Mouse (Mus musculus): Measurements from ENCODE around the gene Emp2.

The Emp2 gene

GRCm38 (mm10) chr16:10313646-10314088 is at the start of gene Emp2:
Gene Emp2, minus strand, starts transcription at chr16:10313968.
- peak; percentile 67 for DNase-seq (ENCODE audit: extremely low spot score)

- no peak for DNase-seq (ENCODE audit: extremely low spot score)
Observed at GRCm38 (mm10) chr16:10363061-10363460, 49.3 kb upstream of the Emp2 start.

GRCm38 (mm10) chr16:10359241-10359640 is 45.5 kb upstream of the Emp2 start:
- DNase-seq (ENCODE audit: extremely low spot score), result no peak

- peak; percentile 86 for DNase-seq (ENCODE audit: extremely low spot score)
Observed at GRCm38 (mm10) chr16:10358010-10358934, 44.5 kb upstream of the Emp2 start.

GRCm38 (mm10) chr16:10355004-10355403 is 41.2 kb upstream of the Emp2 start:
- no peak for DNase-seq (ENCODE audit: extremely low spot score)

- no peak for DNase-seq (ENCODE audit: extremely low spot score)
Observed at GRCm38 (mm10) chr16:10351050-10351636, 37.4 kb upstream of the Emp2 start.

GRCm38 (mm10) chr16:10349876-10350275 is 36.1 kb upstream of the Emp2 start:
- no peak for DNase-seq (ENCODE audit: extremely low spot score)

GRCm38 (mm10) chr16:10349436-10349835 is 35.7 kb upstream of the Emp2 start:
- no peak for DNase-seq (ENCODE audit: extremely low spot score)

- no peak for DNase-seq (ENCODE audit: extremely low spot score)
Observed at GRCm38 (mm10) chr16:10347551-10347950, 33.8 kb upstream of the Emp2 start.

GRCm38 (mm10) chr16:10341110-10341509 is 27.3 kb upstream of the Emp2 start:
- DNase-seq (ENCODE audit: extremely low spot score), result no peak

- DNase-seq (ENCODE audit: extremely low spot score), result no peak
Observed at GRCm38 (mm10) chr16:10339930-10340329, 26.2 kb upstream of the Emp2 start.

- no peak for DNase-seq (ENCODE audit: extremely low spot score)
Observed at GRCm38 (mm10) chr16:10338601-10339000, 24.8 kb upstream of the Emp2 start.

- no peak for DNase-seq (ENCODE audit: extremely low spot score)
Observed at GRCm38 (mm10) chr16:10337422-10338197, 23.8 kb upstream of the Emp2 start.

GRCm38 (mm10) chr16:10336454-10337421 is 23.0 kb upstream of the Emp2 start:
- no peak for DNase-seq (ENCODE audit: extremely low spot score)

- DNase-seq (ENCODE audit: extremely low spot score), result no peak
Observed at GRCm38 (mm10) chr16:10335953-10336352, 22.2 kb upstream of the Emp2 start.

GRCm38 (mm10) chr16:10332732-10333131 is 19.0 kb upstream of the Emp2 start:
- no peak for DNase-seq (ENCODE audit: extremely low spot score)

GRCm38 (mm10) chr16:10330586-10331495 is 17.1 kb upstream of the Emp2 start:
- DNase-seq (ENCODE audit: extremely low spot score), result no peak

GRCm38 (mm10) chr16:10327563-10328333 is 14.0 kb upstream of the Emp2 start:
- DNase-seq (ENCODE audit: extremely low spot score), result no peak

- DNase-seq (ENCODE audit: extremely low spot score), result no peak
Observed at GRCm38 (mm10) chr16:10319914-10320569, 6.3 kb upstream of the Emp2 start.
